Mouse (Mus musculus) lung, postnatal 0 days (tissue): ENCODE measurements around the gene Atg13. TPM values are rescaled to one million over a fixed set of nuclear protein-coding genes. Genes with fewer than 3 reads are reported as not detected.
A peak's percentile ranks its signal among the peaks of the same experiment; 100 is the strongest.

ENCODE experiments used
- ATAC-seq: fragments of 200-750 bp; cut with Nextera tagmentation; 2 replicates; pipeline ENCODE4 v1.8.0; 2017; ENCODE audit warnings: moderate library complexity
- DNase-seq: peaks from one replicate; pipeline ENCODE4 v3.0.0-alpha.2; 2016; ENCODE audit warnings: low spot score
- H3K27ac ChIP-seq: fragments of 300-500 bp; sonication (generic); 2 replicates; pipeline ENCODE4 v1.5.1; 2014; ENCODE audit warnings: antibody characterized with exemption, mild to moderate bottlenecking, low read length, mixed read lengths
- H3K27me3 ChIP-seq: fragments of 300-500 bp; sonication (generic); replicated peaks from 2 replicates; pipeline ENCODE4 v1.6.1; 2014; ENCODE audit warnings: low read length, mixed read lengths; ENCODE audit not compliant: insufficient read depth
- H3K36me3 ChIP-seq: fragments of 300-500 bp; sonication (generic); 2 replicates; pipeline ENCODE4 v1.6.1; 2014; ENCODE audit warnings: low read length, mixed read lengths; ENCODE audit not compliant: insufficient read depth
- H3K4me1 ChIP-seq: fragments of 300-500 bp; sonication (generic); 2 replicates; pipeline ENCODE4 v1.6.1; 2014; ENCODE audit warnings: antibody characterized with exemption, low read depth, low read length, mixed read lengths; ENCODE audit not compliant: insufficient read depth
- H3K4me2 ChIP-seq: fragments of 300-500 bp; sonication (generic); replicated peaks from 2 replicates; pipeline ENCODE4 v1.6.1; 2014; ENCODE audit warnings: low read depth, mild to moderate bottlenecking, low read length, moderate library complexity, mixed read lengths
- H3K4me3 ChIP-seq: fragments of 300-500 bp; sonication (generic); 2 replicates; pipeline ENCODE4 v1.5.1; 2014; ENCODE audit warnings: low read depth, low read length
- H3K9ac ChIP-seq: fragments of 300-500 bp; sonication (generic); replicated peaks from 2 replicates; pipeline ENCODE4 v1.6.1; 2014; ENCODE audit warnings: low read depth, mild to moderate bottlenecking
- H3K9me3 ChIP-seq: fragments of 300-500 bp; sonication (generic); 2 replicates; pipeline ENCODE4 v1.6.1; 2016; ENCODE audit warnings: low read length, mixed read lengths
- CTCF ChIP-seq: IDR thresholded peaks from 2 replicates; pipeline ENCODE4 v1.5.1; 2016; ENCODE audit warnings: antibody characterized with exemption, mild to moderate bottlenecking
- EP300 ChIP-seq: IDR thresholded peaks from 2 replicates; pipeline ENCODE4 v1.6.1; 2016; ENCODE audit warnings: antibody characterized with exemption, mild to moderate bottlenecking, control low read depth
- WGBS: fragments of 180-500 bp; shearing (Covaris S2); extraction: QIAGEN DNeasy Blood & Tissue Kit; methylation state at CpG from one replicate; pipeline ENCODE4 v1.1.7; 2014; 5-methylcytosine and 5-hydroxymethylcytosine counted together
- polyA plus RNA-seq: library from polyadenylated mRNA; unstranded; fragments of >200 nt; fragmentation: Nextera tagmentation; extraction: Ambion mirVana; gene quantifications from 2 replicates; pipeline ENCODE4 v1.2.1, GENCODE M21; 2015

Gene Atg13
- polyA plus RNA-seq = 23.1 and 26.2 TPM in 2 replicates

- DNase-seq (peak; percentile 96), ATAC-seq (peak; percentile 99)
- peak within 1 kb of the TSS; percentile 87 for H3K9ac ChIP-seq
- H3K4me2 ChIP-seq = peak within 1 kb of the TSS; percentile 73
- H3K27me3 ChIP-seq = no peaks in the 10 kb centered on the region
- WGBS = under 1% methylated on average over 66 of the region's 66 CpGs
- no peak for TF ChIP-seq CTCF
- TF ChIP-seq EP300 = peak; percentile 63
- peaks cover 3% of the 10 kb centered on the region; the same call in 1 of the 2 replicates for H3K4me1 ChIP-seq
- peak within 1 kb of the TSS; percentile 91 for H3K27ac ChIP-seq
- H3K4me3 ChIP-seq = peak within 1 kb of the TSS; percentile 97
- H3K36me3 ChIP-seq = no peaks in the 10 kb centered on the region
- no peaks in the 10 kb centered on the region for H3K9me3 ChIP-seq
Measured at GRCm38 (mm10) chr2:91710272-91711234, at the start of gene Atg13, which contains the start of gene Harbi1. Gene Atg13 (minus strand): TSS chr2:91710576. Gene Harbi1 (plus strand): TSS chr2:91710852.

GRCm38 (mm10) chr2:91749811-91750261, 39.5 kb upstream of the Atg13 start:
- ATAC-seq (0 out of 2 replicates have a peak, but pooled peaks have one; percentile 35), DNase-seq (peak; percentile 9)
- Histone ChIP-seq H3K4me2 (no peak overlapping the region), H3K27ac (no peak overlapping the region), H3K36me3 (no peaks in the 10 kb centered on the region), H3K4me3 (no peak overlapping the region), H3K27me3 (no peaks in the 10 kb centered on the region), H3K9me3 (no peaks in the 10 kb centered on the region), H3K4me1 (no peaks in the 10 kb centered on the region), H3K9ac (no peak overlapping the region)
- WGBS = 45% methylated on average over 2 of the region's 2 CpGs
- TF ChIP-seq CTCF (no peak), EP300 (no peak)

GRCm38 (mm10) chr2:91744686-91745085, 34.3 kb upstream of the Atg13 start:
- TF ChIP-seq EP300 = no peak
- TF ChIP-seq CTCF = no peak
- WGBS = 89% methylated on average over 5 of the region's 5 CpGs
- DNase-seq = no peak
- H3K27me3 ChIP-seq = no peaks in the 10 kb centered on the region
- no peak overlapping the region for H3K9ac ChIP-seq
- no peaks in the 10 kb centered on the region for H3K36me3 ChIP-seq
- no peak overlapping the region for H3K27ac ChIP-seq
- no peaks in the 10 kb centered on the region for H3K4me1 ChIP-seq
- no peaks in the 10 kb centered on the region for H3K9me3 ChIP-seq
- H3K4me3 ChIP-seq = no peak overlapping the region
- ATAC-seq = no peak
- H3K4me2 ChIP-seq = no peak overlapping the region

- Histone ChIP-seq H3K4me2 (no peak overlapping the region), H3K9me3 (no peaks in the 10 kb centered on the region), H3K9ac (no peak overlapping the region), H3K27me3 (no peaks in the 10 kb centered on the region), H3K36me3 (no peaks in the 10 kb centered on the region), H3K27ac (no peak overlapping the region), H3K4me3 (no peak overlapping the region), H3K4me1 (no peaks in the 10 kb centered on the region)
- 97% methylated on average over 1 of the region's 1 CpGs for WGBS
- DNase-seq = no peak
- no peak for ATAC-seq
- TF ChIP-seq EP300 (no peak), CTCF (no peak)
Measured at GRCm38 (mm10) chr2:91739586-91739985, 29.2 kb upstream of the Atg13 start.

- H3K4me3 ChIP-seq = no peak overlapping the region
- no peaks in the 10 kb centered on the region for H3K4me1 ChIP-seq
- no peak overlapping the region for H3K9ac ChIP-seq
- DNase-seq (no peak), ATAC-seq (no peak)
- 91% methylated on average over 5 of the region's 5 CpGs for WGBS
- H3K4me2 ChIP-seq = no peak overlapping the region
- no peaks in the 10 kb centered on the region for H3K9me3 ChIP-seq
- TF ChIP-seq CTCF (no peak), EP300 (no peak)
- no peak overlapping the region for H3K27ac ChIP-seq
- no peaks in the 10 kb centered on the region for H3K27me3 ChIP-seq
- no peaks in the 10 kb centered on the region for H3K36me3 ChIP-seq
Measured at GRCm38 (mm10) chr2:91735221-91735620, 24.8 kb upstream of the Atg13 start.

DNA sequence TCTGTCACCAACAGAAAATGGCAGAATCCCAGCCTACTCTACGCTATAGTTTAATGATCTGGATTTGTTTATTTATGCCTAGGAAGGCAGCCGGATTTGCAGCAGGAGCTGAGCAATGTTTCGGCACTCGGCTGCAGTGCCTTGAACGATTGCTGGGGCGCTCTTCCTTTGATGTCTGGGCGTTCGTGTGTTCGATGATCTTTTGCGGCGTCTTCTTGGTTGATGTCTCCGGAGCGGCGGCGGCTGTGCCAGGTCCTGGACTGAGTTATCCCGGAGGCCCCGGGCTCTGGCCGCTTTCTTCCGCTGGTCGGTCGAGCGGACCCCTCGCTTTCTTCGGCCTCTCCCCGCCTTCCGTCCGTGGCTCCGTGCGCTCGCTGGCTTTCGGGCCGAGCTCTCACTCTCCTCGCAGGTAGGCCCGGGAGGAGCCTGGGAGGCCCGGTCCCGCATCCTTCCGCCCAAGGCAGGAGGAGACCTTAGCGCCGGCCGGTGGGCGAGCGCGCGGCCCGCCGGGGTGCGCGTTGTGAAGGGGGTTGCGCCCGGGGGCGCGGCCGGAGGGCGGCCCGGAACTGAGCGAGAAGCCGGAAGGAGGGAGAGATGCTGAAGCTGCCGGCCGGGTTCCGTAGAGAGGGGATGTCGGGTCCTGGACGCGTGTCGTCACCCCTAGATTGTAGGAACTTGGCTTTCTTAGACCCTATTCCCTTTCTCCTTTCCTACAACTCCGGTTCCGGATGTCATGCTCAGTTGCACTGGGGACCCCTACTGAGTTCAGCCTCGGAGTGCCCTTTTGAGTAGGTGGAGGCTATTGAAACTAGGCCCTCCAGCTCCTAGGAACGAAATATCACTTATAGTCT, 19.8 kb upstream of the Atg13 start, which contains the start of gene Ambra1:
Gene Ambra1, plus strand, starts transcription at position 164 of the 851 bp plus-strand sequence.
- H3K4me2 ChIP-seq = peak within 1 kb of the TSS; percentile 73
- no peaks in the 10 kb centered on the region for H3K27me3 ChIP-seq
- ATAC-seq (peak; percentile 89), DNase-seq (peak; percentile 94)
- no peaks in the 10 kb centered on the region for H3K4me1 ChIP-seq
- H3K9ac ChIP-seq = peak within 1 kb of the TSS; percentile 94
- H3K4me3 ChIP-seq = peak within 1 kb of the TSS; percentile 99
- TF ChIP-seq EP300 = no peak
- peak; percentile 63 for TF ChIP-seq CTCF
- under 1% methylated on average over 65 of the region's 68 CpGs for WGBS
- H3K36me3 ChIP-seq = no peaks in the 10 kb centered on the region
- H3K27ac ChIP-seq = peak within 1 kb of the TSS; percentile 92
- no peaks in the 10 kb centered on the region for H3K9me3 ChIP-seq
